Mouse (Mus musculus) heart, postnatal 0 days (tissue): ENCODE data around the gene Sfta2. TPM values are rescaled to one million over a fixed set of nuclear protein-coding genes. Genes with fewer than 3 reads are reported as not detected.
A peak's percentile ranks its signal among the peaks of the same experiment; 100 is the strongest.

Experiments used
- ATAC-seq: fragments of 200-750 bp; cut with Nextera tagmentation; 2 replicates; pipeline ENCODE4 v1.8.0; 2017; ENCODE audit warnings: low read depth, moderate number of reproducible peaks, moderate library complexity; ENCODE audit not compliant: insufficient read depth
- DNase-seq: peaks from one replicate; pipeline ENCODE4 v3.0.0-alpha.2; 2016; ENCODE audit warnings: low spot score
- H3K27ac ChIP-seq: fragments of 300-500 bp; sonication (generic); 2 replicates; pipeline ENCODE4 v1.5.1; 2014; ENCODE audit warnings: low read depth, mild to moderate bottlenecking
- H3K27me3 ChIP-seq: fragments of 300-500 bp; sonication (generic); 2 replicates; pipeline ENCODE4 v1.6.1; 2014; ENCODE audit warnings: low read length, mixed read lengths; ENCODE audit not compliant: control insufficient read depth, insufficient read depth
- H3K36me3 ChIP-seq: fragments of 300-500 bp; sonication (generic); replicated peaks from 2 replicates; pipeline ENCODE4 v1.6.1; 2014; ENCODE audit warnings: low read length, mixed read lengths; ENCODE audit not compliant: control insufficient read depth, insufficient read depth
- H3K4me1 ChIP-seq: fragments of 300-500 bp; sonication (generic); 2 replicates; pipeline ENCODE4 v1.6.1; 2014; ENCODE audit warnings: antibody characterized with exemption; ENCODE audit not compliant: control insufficient read depth, insufficient read depth
- H3K4me2 ChIP-seq: fragments of 300-500 bp; sonication (generic); 2 replicates; pipeline ENCODE4 v1.6.1; 2014; ENCODE audit warnings: low read depth, mild to moderate bottlenecking, low read length, moderate library complexity
- H3K4me3 ChIP-seq: fragments of 300-500 bp; sonication (generic); 2 replicates; pipeline ENCODE4 v1.5.1; 2014; ENCODE audit warnings: low read depth, low read length
- H3K9ac ChIP-seq: fragments of 300-500 bp; sonication (generic); replicated peaks from 2 replicates; pipeline ENCODE4 v1.6.1; 2014; ENCODE audit warnings: low read depth, low read length, mixed read lengths
- H3K9me3 ChIP-seq: fragments of 300-500 bp; sonication (generic); replicated peaks from 2 replicates; pipeline ENCODE4 v1.6.1; 2016; ENCODE audit warnings: low read length; ENCODE audit not compliant: control insufficient read depth
- CTCF ChIP-seq: IDR thresholded peaks from 2 replicates; pipeline ENCODE4 v1.5.1; 2016; ENCODE audit warnings: antibody characterized with exemption, control low read depth, low read depth
- EP300 ChIP-seq: IDR thresholded peaks from 2 replicates; pipeline ENCODE4 v1.6.1; 2016; ENCODE audit warnings: antibody characterized with exemption, low read depth
- WGBS: fragments of 180-500 bp; shearing (Covaris S2); extraction: QIAGEN DNeasy Blood & Tissue Kit; methylation state at CpG from one replicate; pipeline ENCODE4 v1.1.7; 2014; 5-methylcytosine and 5-hydroxymethylcytosine counted together
- polyA plus RNA-seq: library from polyadenylated mRNA; unstranded; fragments of >200 nt; fragmentation: Nextera tagmentation; extraction: Ambion mirVana; gene quantifications from 2 replicates; pipeline ENCODE4 v1.2.1, GENCODE M21; 2015
- total RNA-seq: library from RNA; depleted of rRNA; stranded (reverse); fragments of >200 nt; gene quantifications from 2 replicates; pipeline ENCODE4 v1.2.3, GENCODE M21; 2014; ENCODE audit warnings: low replicate concordance

Gene Sfta2
- total and polyA plus RNA-seq, 2 experiments from 2014 or later, result not detected

DNA sequence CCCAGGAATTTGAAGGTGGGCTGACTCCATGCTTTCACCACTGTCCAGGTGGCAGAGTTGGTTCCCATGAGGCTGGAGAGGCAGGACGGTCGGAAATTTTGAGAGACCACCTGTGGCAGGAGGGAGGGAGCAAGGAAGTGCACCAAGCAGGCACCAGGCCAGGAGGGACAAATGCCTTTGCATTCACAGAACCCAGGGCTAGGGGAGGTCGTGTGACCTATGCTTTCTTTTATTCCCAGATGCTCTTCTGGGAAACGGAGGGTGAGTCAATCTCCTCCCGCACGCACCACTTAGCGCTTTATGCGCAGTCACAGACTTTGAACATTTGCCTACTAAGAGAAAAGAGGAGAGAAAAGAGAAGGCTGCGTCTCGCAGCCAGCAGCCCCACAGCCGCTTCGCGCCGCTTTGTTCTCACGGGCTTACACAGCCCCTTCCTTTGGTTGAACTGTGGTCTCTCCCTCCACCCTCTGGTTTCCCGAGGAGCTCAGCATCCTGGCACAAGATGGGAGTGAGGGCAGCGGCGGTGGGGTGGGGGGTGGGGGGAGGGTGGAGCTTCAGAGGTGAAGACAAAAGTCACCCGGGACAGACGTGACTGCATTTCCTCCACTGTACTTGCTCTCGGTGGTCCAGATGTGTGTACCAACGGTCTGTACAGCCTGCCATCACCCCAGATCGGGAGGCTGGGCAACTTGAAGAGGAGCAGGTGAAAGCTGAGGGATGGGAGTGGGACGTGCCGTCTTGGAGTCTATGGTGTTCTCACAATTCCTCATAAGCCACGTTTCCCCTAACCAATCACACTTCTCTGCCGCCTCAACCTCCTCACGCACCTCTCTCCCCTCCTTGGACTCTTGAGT, 32.0 kb upstream of the Sfta2 start:
- no peak for TF ChIP-seq EP300
- TF ChIP-seq CTCF, result no peak
- DNase-seq (no peak), ATAC-seq (no peak; the same call in 1 of the 2 replicates)
- Histone ChIP-seq H3K36me3 (no peaks in the 10 kb centered on the region), H3K9me3 (no peaks in the 10 kb centered on the region), H3K4me3 (peak overlapping the region; percentile 27), H3K4me2 (peak overlapping the region; percentile 53), H3K27me3 (peaks cover 8% of the 10 kb centered on the region), H3K9ac (no peak overlapping the region), H3K4me1 (no peaks in the 10 kb centered on the region), H3K27ac (no peak overlapping the region)
- WGBS, result 8% methylated on average over 27 of the region's 28 CpGs

- H3K4me1 ChIP-seq, result no peaks in the 10 kb centered on the region
- DNase-seq (no peak), ATAC-seq (no peak)
- no peak overlapping the region for H3K4me2 ChIP-seq
- whole genome bisulfite sequencing, result 83% methylated on average over 14 of the region's 14 CpGs
- H3K9me3 ChIP-seq, result no peaks in the 10 kb centered on the region
- no peaks in the 10 kb centered on the region for H3K36me3 ChIP-seq
- H3K27ac ChIP-seq, result no peak overlapping the region
- no peak overlapping the region for H3K9ac ChIP-seq
- peaks cover 9% of the 10 kb centered on the region for H3K27me3 ChIP-seq
- no peak for TF ChIP-seq EP300
- no peak for TF ChIP-seq CTCF
- no peak overlapping the region for H3K4me3 ChIP-seq
Measured at GRCm38 (mm10) chr17:35570836-35571235, 30.5 kb upstream of the Sfta2 start.

DNA sequence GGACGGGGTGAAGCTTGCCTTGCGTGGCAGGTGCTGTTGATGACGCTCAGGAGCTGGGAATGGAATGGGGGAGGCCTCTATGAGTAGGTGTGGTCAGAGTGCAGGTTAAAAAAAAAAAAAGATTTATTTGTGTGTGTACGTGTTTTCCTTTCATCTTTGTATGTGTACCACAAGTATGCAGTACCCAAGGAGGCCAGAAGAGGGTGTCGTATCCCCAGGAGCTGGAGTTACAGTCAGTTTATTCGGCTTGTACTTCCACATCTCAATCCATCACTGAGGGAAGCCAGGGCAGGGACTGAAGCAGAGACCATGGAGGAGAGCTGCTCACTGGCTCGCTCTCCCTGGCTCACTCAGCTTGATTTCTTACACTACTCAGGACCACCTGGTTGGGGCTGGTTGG, 29.9 kb upstream of the Sfta2 start:
- no peaks in the 10 kb centered on the region for H3K4me1 ChIP-seq
- TF ChIP-seq EP300, result no peak
- TF ChIP-seq CTCF, result no peak
- no peak overlapping the region for H3K27ac ChIP-seq
- H3K4me2 ChIP-seq, result no peak overlapping the region
- no peak overlapping the region for H3K4me3 ChIP-seq
- no peaks in the 10 kb centered on the region for H3K36me3 ChIP-seq
- H3K9me3 ChIP-seq, result no peaks in the 10 kb centered on the region
- no peak for DNase-seq
- WGBS, result 98% methylated on average over 7 of the region's 7 CpGs
- no peak overlapping the region for H3K9ac ChIP-seq
- peaks cover 12% of the 10 kb centered on the region for H3K27me3 ChIP-seq
- no peak for ATAC-seq

DNA sequence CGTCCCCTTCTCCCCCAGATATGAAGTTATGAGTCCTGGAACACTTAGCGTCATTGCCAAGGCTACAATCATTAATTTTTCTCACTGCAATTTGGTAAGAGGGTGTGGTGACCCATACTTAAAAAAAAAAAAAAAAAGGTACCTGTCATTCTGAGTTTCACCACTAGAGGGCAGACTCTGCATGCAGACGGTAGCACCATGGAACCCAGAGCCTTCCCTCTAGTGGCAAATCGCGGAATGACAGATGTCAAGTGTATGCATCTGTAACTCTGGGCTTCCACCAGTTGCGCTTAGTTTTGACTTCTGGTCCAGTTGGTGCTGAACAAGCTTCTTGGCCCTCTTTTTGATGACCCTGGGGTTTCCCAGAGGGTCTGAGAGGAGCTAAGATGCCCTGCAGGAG, 23.1 kb upstream of the Sfta2 start:
- ATAC-seq, result 0 out of 2 replicates have a peak, but pooled peaks have one; percentile 47
- Histone ChIP-seq H3K27ac (no peak overlapping the region), H3K4me3 (no peak overlapping the region), H3K9ac (no peak overlapping the region), H3K36me3 (no peaks in the 10 kb centered on the region), H3K4me2 (no peak overlapping the region), H3K27me3 (peaks cover 8% of the 10 kb centered on the region; the same call in 1 of the 2 replicates), H3K9me3 (no peaks in the 10 kb centered on the region), H3K4me1 (no peaks in the 10 kb centered on the region)
- TF ChIP-seq EP300 (no peak), CTCF (peak; percentile 100)
- WGBS, result 20% methylated on average over 6 of the region's 6 CpGs
- DNase-seq, result peak; percentile 59

GRCm38 (mm10) chr17:35582900-35583299, 18.4 kb upstream of the Sfta2 start:
- H3K4me2 ChIP-seq, result no peak overlapping the region
- TF ChIP-seq EP300 (no peak), CTCF (peak; percentile 38)

More at GRCm38 (mm10) chr17:35582900-35583299, 18.4 kb upstream of the Sfta2 start:
- Histone ChIP-seq H3K27ac (no peak overlapping the region), H3K36me3 (no peaks in the 10 kb centered on the region), H3K9me3 (no peaks in the 10 kb centered on the region; the same call in 1 of the 2 replicates), H3K9ac (no peak overlapping the region), H3K4me3 (no peak overlapping the region), H3K27me3 (0 out of 2 replicates have a peak, but pooled peaks cover 5% of the 10 kb centered on the region), H3K4me1 (no peaks in the 10 kb centered on the region)
- DNase-seq (no peak), ATAC-seq (no peak)
- WGBS, result 91% methylated on average over 1 of the region's 1 CpGs
